Mouse (Mus musculus): ENCODE data around the gene Ispd.

Gene Ispd

GRCm38 (mm10) chr12:36468325-36469044 lies 87.2 kb downstream of the Ispd start:
- DNase-seq (ENCODE audit: low spot score) = no peak

GRCm38 (mm10) chr12:36471411-36471810 lies 90.2 kb downstream of the Ispd start:
- DNase-seq (ENCODE audit: low spot score) = no peak

GRCm38 (mm10) chr12:36474171-36474570 lies 92.9 kb downstream of the Ispd start:
- DNase-seq (ENCODE audit: low spot score) = no peak

- DNase-seq (ENCODE audit: low spot score) = no peak
These were observed 94.0 kb downstream of the Ispd start for GRCm38 (mm10) chr12:36475269-36475668.

- no peak for DNase-seq (ENCODE audit: low spot score)
These were observed 95.2 kb downstream of the Ispd start for GRCm38 (mm10) chr12:36476476-36476875.

GRCm38 (mm10) chr12:36477501-36477900 lies 96.3 kb downstream of the Ispd start:
- no peak for DNase-seq (ENCODE audit: low spot score)

- no peak for DNase-seq (ENCODE audit: low spot score)
These were observed 96.7 kb downstream of the Ispd start for GRCm38 (mm10) chr12:36477926-36478325.

GRCm38 (mm10) chr12:36481742-36482141 lies 100.5 kb downstream of the Ispd start:
- DNase-seq (ENCODE audit: low spot score) = no peak

- DNase-seq (ENCODE audit: low spot score) = no peak
These were observed 102.1 kb downstream of the Ispd start for GRCm38 (mm10) chr12:36483346-36483745.

GRCm38 (mm10) chr12:36497565-36497964 lies 116.3 kb downstream of the Ispd start:
- DNase-seq (ENCODE audit: low spot score) = no peak

GRCm38 (mm10) chr12:36507111-36507903 lies 126.1 kb downstream of the Ispd start:
- no peak for DNase-seq (ENCODE audit: low spot score)

- no peak for DNase-seq (ENCODE audit: low spot score)
These were observed 128.8 kb downstream of the Ispd start for GRCm38 (mm10) chr12:36509954-36510642.

- DNase-seq (ENCODE audit: low spot score) = no peak
These were observed 140.5 kb downstream of the Ispd start for GRCm38 (mm10) chr12:36521774-36522173.

- no peak for DNase-seq (ENCODE audit: low spot score)
These were observed 142.3 kb downstream of the Ispd start for GRCm38 (mm10) chr12:36523515-36523914.

GRCm38 (mm10) chr12:36530920-36531319 lies 149.7 kb downstream of the Ispd start:
- DNase-seq (ENCODE audit: low spot score) = no peak

GRCm38 (mm10) chr12:36531421-36532072 lies 150.3 kb downstream of the Ispd start:
- no peak for DNase-seq (ENCODE audit: low spot score)

GRCm38 (mm10) chr12:36532525-36532924 lies 151.3 kb downstream of the Ispd start:
- no peak for DNase-seq (ENCODE audit: low spot score)

- DNase-seq (ENCODE audit: low spot score) = no peak
These were observed 152.1 kb downstream of the Ispd start for GRCm38 (mm10) chr12:36533160-36533900.

GRCm38 (mm10) chr12:36534589-36534988 lies 153.3 kb downstream of the Ispd start:
- DNase-seq (ENCODE audit: low spot score) = no peak

GRCm38 (mm10) chr12:36545318-36545717 lies 164.1 kb downstream of the Ispd start:
- no peak for DNase-seq (ENCODE audit: low spot score)

- DNase-seq (ENCODE audit: low spot score) = no peak
These were observed 168.2 kb downstream of the Ispd start for GRCm38 (mm10) chr12:36549474-36549873.

- no peak for DNase-seq (ENCODE audit: low spot score)
These were observed 173.4 kb downstream of the Ispd start for GRCm38 (mm10) chr12:36554697-36555096.
